Mouse (Mus musculus) ovary, postnatal 14 days (tissue): Measurements from ENCODE around the gene Mthfr.
A peak's percentile ranks its signal among the peaks of the same experiment; 100 is the strongest.

Source experiments
- DNase-seq: peaks from one replicate; pipeline ENCODE4 v3.0.0; 2022; ENCODE audit warnings: low spot score

Mthfr gene

DNA sequence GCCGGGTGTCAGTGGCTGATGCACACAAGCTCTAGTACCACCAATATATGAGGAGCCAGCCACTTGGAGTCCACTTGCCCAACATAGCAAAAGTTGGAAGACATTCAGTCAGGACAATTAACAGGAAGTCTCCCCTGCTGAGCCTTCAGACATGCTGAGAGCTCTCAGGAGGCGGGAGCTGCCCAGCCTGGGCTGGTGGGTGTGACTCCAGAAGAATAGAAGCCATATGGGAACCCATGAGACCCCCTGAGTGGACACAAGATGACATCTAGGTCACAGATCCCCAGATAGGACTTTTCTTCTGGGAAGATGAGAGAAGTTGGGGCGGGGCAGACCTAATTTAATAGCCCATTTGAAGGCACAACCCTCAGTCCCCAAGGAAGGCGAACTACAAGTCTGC lies 50.3 kb downstream of the Mthfr start:
- no peak for DNase-seq

DNA sequence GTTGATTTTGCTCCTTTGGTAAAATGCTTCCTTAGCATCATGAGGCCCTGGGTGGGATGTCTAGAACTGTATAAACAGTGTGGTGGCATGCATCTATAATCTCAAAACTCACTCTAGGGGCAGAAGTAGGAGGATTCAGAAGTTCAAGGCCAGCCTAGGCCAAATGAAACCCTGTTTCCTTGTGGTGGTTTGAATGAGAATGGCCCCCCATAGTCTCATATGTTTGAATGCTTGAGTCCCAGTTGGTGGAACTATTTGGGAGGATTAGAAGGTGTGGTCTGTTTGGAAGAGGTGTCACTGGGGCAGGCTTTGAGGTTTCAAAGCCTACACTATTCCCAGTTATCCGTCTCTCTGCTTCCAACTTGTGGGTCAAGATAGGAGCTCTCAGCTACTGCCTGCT lies 52.3 kb downstream of the Mthfr start:
- DNase-seq: no peak

DNA sequence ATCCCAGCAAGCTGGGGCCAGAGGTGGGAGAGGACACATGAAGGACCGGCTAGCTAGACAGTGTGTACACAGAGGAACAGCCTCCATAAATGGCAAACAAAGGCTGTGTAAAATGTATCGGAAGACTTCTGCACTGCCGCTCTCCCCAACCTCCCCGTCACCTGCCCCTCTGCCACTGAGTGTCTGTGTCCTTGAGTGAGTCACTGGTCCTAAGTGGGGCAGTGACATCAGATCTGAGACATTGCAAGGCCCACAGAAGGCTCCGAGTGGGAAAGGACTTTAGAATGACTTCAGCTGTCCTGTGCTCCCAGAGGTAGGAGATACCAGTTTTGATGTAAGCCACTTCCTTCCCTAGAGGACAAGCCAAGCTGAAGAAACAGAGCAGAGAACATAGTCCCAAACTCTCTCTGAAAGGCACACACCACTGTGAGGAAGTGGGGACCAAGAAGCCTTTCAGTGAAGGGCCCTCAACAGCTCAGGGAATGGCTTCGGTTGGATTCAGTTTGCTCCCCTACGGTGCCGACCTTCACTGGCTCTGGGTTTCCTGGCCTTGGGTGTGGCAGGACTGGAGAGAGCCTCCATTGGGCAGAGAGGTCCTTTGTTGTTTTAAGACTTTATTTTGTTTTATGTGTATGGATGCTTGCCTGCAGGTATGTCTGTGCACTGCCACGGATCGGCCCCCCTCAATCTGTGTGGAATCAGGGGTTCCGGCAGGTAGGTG lies 53.8 kb downstream of the Mthfr start:
- DNase-seq: no peak

DNA sequence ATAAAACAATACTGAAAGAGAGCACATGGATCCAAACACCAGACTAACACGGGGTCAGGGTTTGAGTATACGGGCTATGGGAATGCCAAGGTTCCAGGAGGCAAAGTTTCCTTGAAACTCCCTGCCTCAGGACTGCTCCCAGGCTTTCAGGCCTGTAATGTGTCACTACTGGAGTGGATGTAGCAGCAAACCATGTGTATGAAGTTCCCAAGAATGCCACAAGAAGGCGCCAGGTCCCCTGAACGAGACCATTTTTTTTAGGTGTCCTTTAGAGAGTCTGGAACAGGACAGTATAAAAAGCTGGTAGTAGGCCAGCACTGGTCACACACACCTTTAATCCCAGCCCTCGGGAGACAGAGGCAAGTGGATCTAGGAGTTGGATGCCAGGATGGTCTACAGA lies 55.3 kb downstream of the Mthfr start:
- no peak for DNase-seq

DNA sequence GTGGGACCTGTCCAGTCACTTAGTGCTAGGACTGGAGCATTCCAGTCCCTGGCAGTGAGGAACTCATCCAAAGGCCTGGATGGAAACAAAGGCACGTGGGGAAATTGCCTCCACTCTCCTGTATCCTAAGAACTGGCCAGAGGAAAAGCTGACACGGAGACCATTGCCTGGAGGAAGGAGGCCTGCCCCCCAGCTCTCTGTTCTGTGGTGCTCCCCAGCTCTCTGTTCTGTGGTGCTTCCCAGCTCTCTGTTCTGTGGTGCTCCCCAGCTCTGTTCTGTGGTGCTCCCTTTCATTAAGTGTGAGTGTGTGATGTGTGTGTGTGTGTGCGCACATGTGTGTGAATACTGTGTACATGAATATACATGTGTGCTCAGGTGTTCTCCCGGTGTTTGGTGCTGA lies 56.2 kb downstream of the Mthfr start:
- DNase-seq: no peak

DNA sequence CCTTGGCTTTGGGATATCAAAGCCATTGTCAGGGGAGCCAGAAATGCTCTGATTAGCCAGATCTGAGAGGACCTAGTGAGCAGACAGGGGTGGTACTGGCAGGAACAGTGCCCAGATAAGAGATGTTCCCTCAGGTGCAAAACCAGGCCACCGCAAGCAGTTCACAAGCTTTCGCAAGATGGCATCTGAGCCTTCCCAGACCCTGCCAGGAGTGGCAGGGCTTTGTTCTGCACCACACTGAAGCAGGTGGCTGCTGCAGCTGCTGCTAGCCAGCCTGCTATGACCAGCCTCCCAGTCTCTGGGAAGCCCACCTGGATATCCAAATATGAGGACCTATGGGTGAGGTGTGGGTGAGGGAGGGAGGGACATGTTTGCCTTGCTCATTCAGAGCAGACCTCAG lies 59.1 kb downstream of the Mthfr start:
- no peak for DNase-seq

DNA sequence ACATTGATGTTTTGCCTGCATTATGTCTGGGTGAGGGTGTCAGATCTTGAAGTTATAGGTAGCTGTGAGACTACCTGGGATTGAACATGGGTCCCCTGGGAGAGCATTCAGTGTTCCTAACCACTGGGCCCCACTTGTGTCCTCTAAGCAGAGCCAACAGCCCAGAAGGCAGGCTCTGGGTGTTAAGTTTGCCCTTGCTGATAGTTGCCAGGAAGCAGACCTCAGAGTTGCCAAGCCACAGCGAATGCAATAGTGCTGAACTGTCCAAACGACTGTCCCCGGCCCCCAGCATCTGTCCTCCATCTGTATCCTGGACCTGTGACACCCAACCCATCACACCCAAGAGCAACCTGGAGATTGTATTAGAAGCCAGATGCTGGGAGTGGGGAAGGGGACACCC lies 59.8 kb downstream of the Mthfr start:
- no peak for DNase-seq

DNA sequence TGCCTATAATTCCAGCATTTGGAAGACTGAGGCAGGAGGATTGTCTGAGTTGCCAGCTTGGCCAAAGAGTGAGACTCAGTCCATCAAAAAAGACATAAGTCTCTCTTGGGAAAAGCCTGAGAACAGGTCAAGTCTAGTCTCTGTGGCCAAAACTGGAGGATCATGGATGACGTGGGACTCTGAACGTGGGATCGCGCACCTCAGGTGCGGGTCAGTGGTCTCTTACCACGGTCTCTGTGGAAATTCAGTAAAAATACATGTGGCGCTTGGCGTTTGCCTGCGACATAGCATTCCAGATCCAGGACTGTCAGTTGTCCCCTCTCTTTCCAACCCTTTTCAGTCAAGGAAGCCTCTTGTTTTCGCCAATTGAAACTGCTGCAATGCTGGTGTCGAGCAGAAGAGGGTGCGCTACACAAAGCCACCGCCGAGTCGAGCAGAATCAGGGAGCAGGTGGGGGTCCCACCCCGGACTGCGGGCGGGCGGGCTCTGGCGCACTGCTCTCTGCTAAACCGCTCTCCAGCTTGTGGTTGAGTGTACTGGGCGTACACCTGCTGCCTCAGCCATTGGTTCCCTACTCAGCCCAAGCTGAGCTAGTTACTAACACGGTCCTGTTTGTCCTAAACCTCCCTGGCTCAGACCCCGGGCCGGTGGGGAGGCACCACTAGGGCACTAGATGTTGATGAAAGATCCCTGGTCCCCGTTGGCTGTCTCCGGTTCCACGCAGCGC lies 63.1 kb downstream of the Mthfr start:
- DNase-seq: peak; percentile 55

DNA sequence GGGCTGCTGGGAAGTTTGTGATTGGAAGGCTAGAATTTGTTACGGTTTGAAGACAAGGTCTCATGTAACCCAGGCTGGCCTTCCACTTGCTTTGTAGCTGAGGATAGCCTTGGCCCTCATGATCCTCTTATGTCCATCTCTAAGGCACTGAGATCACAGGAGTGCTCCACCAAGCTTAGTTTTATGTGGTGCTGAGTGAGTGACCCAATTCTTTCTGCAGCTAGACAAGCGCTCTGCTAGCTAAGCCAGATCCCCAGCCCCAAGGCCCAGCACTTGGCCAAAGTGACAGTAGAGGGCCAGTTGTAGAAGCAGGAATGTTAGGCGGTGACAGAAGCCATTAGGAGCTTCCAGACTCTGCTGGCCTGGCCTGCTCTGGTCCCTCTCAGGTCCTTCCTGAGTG lies 65.3 kb downstream of the Mthfr start:
- DNase-seq: no peak

DNA sequence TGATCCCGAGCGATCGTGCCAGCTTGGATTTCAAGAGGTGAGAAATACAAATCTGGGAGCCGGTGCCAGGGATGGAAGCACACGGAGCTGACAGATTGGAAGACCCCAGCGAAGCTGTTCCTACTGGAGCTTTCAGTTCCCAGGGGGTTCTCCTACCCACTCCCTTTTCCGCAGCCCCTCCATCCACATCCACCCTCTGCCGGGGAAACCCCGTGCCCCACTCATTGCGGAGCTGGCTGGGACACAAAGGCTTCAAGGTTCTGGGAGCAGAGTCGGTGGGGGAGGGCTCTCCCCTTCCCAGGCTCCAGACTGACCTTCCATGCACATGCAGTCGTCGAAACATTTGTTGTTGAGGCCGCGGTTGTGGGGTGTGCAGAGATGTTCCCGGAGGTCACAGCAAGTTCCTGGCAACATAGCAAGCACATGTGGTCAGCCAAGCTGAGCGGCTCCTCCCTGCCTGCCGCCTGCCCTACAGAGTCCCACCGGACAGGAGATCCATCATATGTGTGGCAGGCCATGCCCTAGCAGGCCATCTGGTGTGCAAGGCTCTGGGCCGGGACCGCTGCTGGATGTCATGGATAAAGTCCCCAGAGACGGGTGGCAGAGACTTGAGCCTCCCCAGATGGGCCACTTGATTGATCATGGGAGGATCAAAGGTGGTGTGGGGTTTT lies 68.9 kb downstream of the Mthfr start:
- no peak for DNase-seq

DNA sequence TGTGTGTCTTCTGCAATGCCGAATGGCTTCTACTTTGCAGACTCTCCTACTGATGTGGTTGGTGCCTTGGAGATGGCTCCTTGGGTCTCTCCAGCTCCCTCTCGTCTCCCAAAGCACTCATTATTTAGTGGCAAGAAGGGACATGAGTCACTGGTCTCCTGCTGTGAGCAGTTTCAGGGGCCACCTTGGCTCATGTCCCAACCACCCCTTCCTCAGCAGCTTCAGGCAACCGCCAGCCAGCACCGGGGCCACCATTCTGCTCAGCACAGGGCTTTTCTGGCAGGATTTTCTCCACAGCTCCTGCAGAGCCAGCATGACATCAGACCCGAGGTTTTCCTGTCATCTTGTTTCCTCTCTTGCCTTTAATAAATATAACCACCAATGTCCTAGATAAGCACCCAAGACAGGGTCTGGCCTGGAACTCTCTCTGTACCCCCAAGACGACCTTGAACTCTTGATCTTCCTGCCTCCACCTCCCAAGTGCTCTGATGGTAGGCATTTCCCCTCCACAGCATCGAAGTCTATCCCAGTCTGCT lies 69.8 kb downstream of the Mthfr start:
- no peak for DNase-seq
